ENCODE assay signal across 23 mouse cellular contexts in the genomic region with DNA sequence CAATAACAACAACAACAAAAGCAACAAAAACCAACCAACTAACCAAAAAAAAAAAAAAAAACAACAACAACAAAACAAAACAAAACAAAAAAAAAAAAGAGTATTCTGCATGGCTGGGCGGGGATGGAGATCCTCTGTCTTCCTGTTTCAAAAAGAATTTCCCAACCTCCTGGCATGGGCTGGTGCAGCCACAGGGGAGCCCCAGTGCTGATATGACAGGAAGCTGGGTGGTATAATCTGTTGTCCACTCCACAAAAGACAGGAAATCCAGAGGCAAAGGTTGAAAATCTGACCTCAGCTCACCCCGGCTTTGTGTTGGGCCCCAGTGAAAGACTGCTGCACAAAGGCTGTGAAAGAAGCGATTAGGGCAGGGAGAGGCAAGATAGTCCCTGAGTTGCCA.
"Had no signal": no experiment of that assay in that cellular context is flagged by ENCODE, and none has a peak within 500 bp of the region (broad histone marks: within the 10 kb centered on the region; RNA-seq: fewer than 3 reads in every experiment).

No protein-coding gene starts in this region.

- H3K4me1 ChIP-seq: neural tube, embryonic 15.5 days had no signal

- H3K9me3 ChIP-seq: kidney, embryonic 15.5 days; limb, embryonic 15.5 days; midbrain, embryonic 15.5 days; neural tube, embryonic 15.5 days had no signal

- DNase-seq: kidney, adult 11 months; kidney, adult 8-10 months; kidney, postnatal 10 days; kidney, postnatal 36 days; layer of hippocampus, postnatal 36 days; left cerebral cortex, postnatal 4 days; liver, postnatal 0 days; lung, embryonic 14.5 days; lung, postnatal 4 days; retina, postnatal 1 day; right cerebral cortex, postnatal 25 days; spleen, adult 18-20 months; thymus, adult 18-20 months; thymus, postnatal 36 days had no signal

- H3K36me3 ChIP-seq: kidney, embryonic 15.5 days; limb, embryonic 12.5 days; limb, embryonic 15.5 days; midbrain, embryonic 15.5 days; neural tube, embryonic 12.5 days; neural tube, embryonic 15.5 days had no signal

- H3K9ac ChIP-seq: kidney, embryonic 15.5 days; limb, embryonic 12.5 days; limb, embryonic 15.5 days; liver, embryonic 14.5 days; liver, postnatal 0 days; lung, embryonic 14.5 days; midbrain, embryonic 15.5 days; neural tube, embryonic 12.5 days; neural tube, embryonic 15.5 days had no signal

- ATAC-seq: liver, postnatal 0 days; lung, postnatal 0 days; midbrain, embryonic 15.5 days had no signal

- H3K4me3 ChIP-seq: kidney, embryonic 15.5 days; limb, embryonic 12.5 days; limb, embryonic 15.5 days; megakaryocyte, embryonic 14.5 days; midbrain, embryonic 15.5 days; neural tube, embryonic 12.5 days; neural tube, embryonic 15.5 days had no signal

- H3K27me3 ChIP-seq: kidney, embryonic 15.5 days; limb, embryonic 12.5 days; limb, embryonic 15.5 days; midbrain, embryonic 15.5 days; neural tube, embryonic 12.5 days; neural tube, embryonic 15.5 days had no signal

- H3K27ac ChIP-seq: kidney, embryonic 15.5 days; limb, embryonic 12.5 days; limb, embryonic 15.5 days; liver, embryonic 14.5 days; midbrain, embryonic 15.5 days; neural tube, embryonic 12.5 days; neural tube, embryonic 15.5 days had no signal
